Mouse (Mus musculus): ENCODE results near the gene Trabd2b. TPM values are rescaled to one million over a fixed set of nuclear protein-coding genes. Genes with fewer than 3 reads are reported as not detected.
A peak's percentile ranks its signal among the peaks of the same experiment; 100 is the strongest.

Trabd2b gene
- polyA plus RNA-seq, 1 experiment from 2014 or later = 2.4 TPM

DNA sequence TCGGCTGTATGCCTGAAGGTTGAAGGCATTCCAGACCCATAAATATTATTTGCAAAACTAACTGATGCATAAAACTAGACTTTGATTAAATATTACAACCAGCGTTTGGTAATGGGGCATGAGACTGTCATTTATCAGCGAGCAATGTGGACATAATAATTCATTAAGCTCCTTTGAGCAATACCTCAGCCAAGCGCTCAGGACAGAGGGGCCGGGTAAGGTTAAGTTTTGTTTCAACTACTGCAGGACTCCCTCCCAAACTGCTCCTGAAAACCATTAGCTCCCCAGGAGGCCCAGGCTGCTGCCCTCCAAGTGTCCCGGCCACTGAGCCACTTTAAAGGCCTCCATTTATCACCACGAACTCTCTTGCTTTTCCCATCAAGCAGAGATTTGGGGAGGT, 93.8 kb downstream of the Trabd2b start:
- Histone ChIP-seq H3K27ac (ENCODE audit: low read length) (no peak overlapping the region), H3K27me3 (replicated peaks; ENCODE audit: insufficient read depth, low read length) (no peaks in the 10 kb centered on the region)

GRCm38 (mm10) chr4:114501048-114501447, 94.5 kb downstream of the Trabd2b start:
- WGBS = 69% methylated on average over 1 of the region's 1 CpGs
- Histone ChIP-seq H3K36me3 (ENCODE audit: insufficient read depth, low read length) (no peaks in the 10 kb centered on the region), H3K4me1 (ENCODE audit: insufficient read depth, low read depth, low read length) (no peaks in the 10 kb centered on the region), H3K4me2 (replicated peaks; ENCODE audit: low read depth, low read length) (no peak overlapping the region), H3K9me3 (ENCODE audit: low read length) (no peaks in the 10 kb centered on the region), H3K9ac (replicated peaks; ENCODE audit: low read depth) (no peak overlapping the region), H3K4me3 (ENCODE audit: low read depth, low read length) (no peak overlapping the region), H3K27ac (ENCODE audit: low read length) (no peak overlapping the region), H3K27me3 (replicated peaks; ENCODE audit: insufficient read depth, low read length) (no peaks in the 10 kb centered on the region)
- DNase-seq (ENCODE audit: low spot score) (no peak), ATAC-seq (peak; percentile 37; the same call in 1 of the 2 replicates)
- TF ChIP-seq EP300 (IDR thresholded peaks at IDR 0.05) (peak; percentile 82), CTCF (IDR thresholded peaks at IDR 0.05) (no peak)

More for the DNA sequence above, 93.8 kb downstream of the Trabd2b start:
- Histone ChIP-seq H3K4me3 (ENCODE audit: low read depth, low read length) (no peak overlapping the region), H3K36me3 (ENCODE audit: insufficient read depth, low read length) (no peaks in the 10 kb centered on the region), H3K9ac (replicated peaks; ENCODE audit: low read depth) (no peak overlapping the region), H3K4me2 (replicated peaks; ENCODE audit: low read depth, low read length) (no peak overlapping the region), H3K4me1 (ENCODE audit: insufficient read depth, low read depth, low read length) (no peaks in the 10 kb centered on the region), H3K9me3 (ENCODE audit: low read length) (no peaks in the 10 kb centered on the region)
- no peak for DNase-seq (ENCODE audit: low spot score)
- no peak for ATAC-seq
- no peak for TF ChIP-seq CTCF (IDR thresholded peaks at IDR 0.05)
- no peak for TF ChIP-seq EP300 (IDR thresholded peaks at IDR 0.05)
- WGBS = 61% methylated on average over 7 of the region's 7 CpGs

- H3K4me2 ChIP-seq (replicated peaks; ENCODE audit: low read depth, low read length) = no peak overlapping the region
- DNase-seq (ENCODE audit: low spot score) (no peak), ATAC-seq (no peak)
- no peaks in the 10 kb centered on the region for H3K36me3 ChIP-seq (ENCODE audit: insufficient read depth, low read length)
- H3K9ac ChIP-seq (replicated peaks; ENCODE audit: low read depth) = no peak overlapping the region
- H3K4me3 ChIP-seq (ENCODE audit: low read depth, low read length) = no peak overlapping the region
- no peak for TF ChIP-seq CTCF (IDR thresholded peaks at IDR 0.05)
- no peak for TF ChIP-seq EP300 (IDR thresholded peaks at IDR 0.05)
- H3K27ac ChIP-seq (ENCODE audit: low read length) = no peak overlapping the region
- H3K9me3 ChIP-seq (ENCODE audit: low read length) = no peaks in the 10 kb centered on the region
- H3K27me3 ChIP-seq (replicated peaks; ENCODE audit: insufficient read depth, low read length) = no peaks in the 10 kb centered on the region
- WGBS = 87% methylated on average over 4 of the region's 4 CpGs
- no peaks in the 10 kb centered on the region for H3K4me1 ChIP-seq (ENCODE audit: insufficient read depth, low read depth, low read length)
Measured at GRCm38 (mm10) chr4:114501611-114502010, 95.1 kb downstream of the Trabd2b start.

GRCm38 (mm10) chr4:114504227-114505041, 97.9 kb downstream of the Trabd2b start:
- Histone ChIP-seq H3K9ac (replicated peaks; ENCODE audit: low read depth) (no peak overlapping the region), H3K4me1 (ENCODE audit: insufficient read depth, low read depth, low read length) (no peaks in the 10 kb centered on the region), H3K9me3 (ENCODE audit: low read length) (no peaks in the 10 kb centered on the region), H3K36me3 (ENCODE audit: insufficient read depth, low read length) (no peaks in the 10 kb centered on the region), H3K4me2 (replicated peaks; ENCODE audit: low read depth, low read length) (no peak overlapping the region), H3K27me3 (replicated peaks; ENCODE audit: insufficient read depth, low read length) (no peaks in the 10 kb centered on the region), H3K27ac (ENCODE audit: low read length) (no peak overlapping the region), H3K4me3 (ENCODE audit: low read depth, low read length) (no peak overlapping the region)
- no peak for ATAC-seq
- TF ChIP-seq EP300 (IDR thresholded peaks at IDR 0.05) (no peak), CTCF (IDR thresholded peaks at IDR 0.05) (no peak)
- 57% methylated on average over 11 of the region's 11 CpGs for WGBS
- DNase-seq (ENCODE audit: low spot score) = no peak

DNA sequence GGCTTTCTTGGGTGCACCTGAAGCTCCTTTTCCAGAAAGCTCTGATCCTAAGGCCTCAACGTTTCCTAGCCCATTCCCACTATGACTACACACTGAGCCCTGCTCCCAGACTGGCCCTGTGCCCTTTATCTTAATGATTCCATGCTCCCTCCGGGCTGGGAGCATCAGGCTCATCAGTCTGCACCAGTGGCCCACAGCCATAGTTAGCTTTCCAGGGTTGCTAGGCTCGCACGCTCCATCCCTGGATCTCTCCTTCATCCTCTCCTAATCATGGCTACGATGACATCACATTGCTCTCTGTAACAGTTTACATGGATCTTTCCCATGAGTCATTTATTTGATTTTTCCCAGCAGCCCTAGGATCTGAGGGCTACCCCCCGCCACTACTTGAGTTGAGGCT, 103.1 kb downstream of the Trabd2b start:
- no peaks in the 10 kb centered on the region for H3K4me1 ChIP-seq (ENCODE audit: insufficient read depth, low read depth, low read length)
- no peaks in the 10 kb centered on the region for H3K36me3 ChIP-seq (ENCODE audit: insufficient read depth, low read length)
- no peaks in the 10 kb centered on the region for H3K27me3 ChIP-seq (replicated peaks; ENCODE audit: insufficient read depth, low read length)
- 84% methylated on average over 6 of the region's 6 CpGs for WGBS
- no peaks in the 10 kb centered on the region for H3K9me3 ChIP-seq (ENCODE audit: low read length)
- H3K4me2 ChIP-seq (replicated peaks; ENCODE audit: low read depth, low read length) = no peak overlapping the region
- no peak overlapping the region for H3K9ac ChIP-seq (replicated peaks; ENCODE audit: low read depth)
- H3K4me3 ChIP-seq (ENCODE audit: low read depth, low read length) = no peak overlapping the region
- no peak for DNase-seq (ENCODE audit: low spot score)
- TF ChIP-seq EP300 (IDR thresholded peaks at IDR 0.05) = no peak
- no peak for TF ChIP-seq CTCF (IDR thresholded peaks at IDR 0.05)
- ATAC-seq = no peak
- no peak overlapping the region for H3K27ac ChIP-seq (ENCODE audit: low read length)

- Histone ChIP-seq H3K9ac (replicated peaks; ENCODE audit: low read depth) (no peak overlapping the region), H3K4me1 (ENCODE audit: insufficient read depth, low read depth, low read length) (no peaks in the 10 kb centered on the region), H3K27me3 (replicated peaks; ENCODE audit: insufficient read depth, low read length) (no peaks in the 10 kb centered on the region), H3K4me3 (ENCODE audit: low read depth, low read length) (no peak overlapping the region), H3K9me3 (ENCODE audit: low read length) (no peaks in the 10 kb centered on the region), H3K36me3 (ENCODE audit: insufficient read depth, low read length) (no peaks in the 10 kb centered on the region), H3K4me2 (replicated peaks; ENCODE audit: low read depth, low read length) (no peak overlapping the region), H3K27ac (ENCODE audit: low read length) (no peak overlapping the region)
- ATAC-seq (no peak), DNase-seq (ENCODE audit: low spot score) (no peak)
- WGBS = 79% methylated on average over 3 of the region's 3 CpGs
- no peak for TF ChIP-seq CTCF (IDR thresholded peaks at IDR 0.05)
- TF ChIP-seq EP300 (IDR thresholded peaks at IDR 0.05) = no peak
Measured at GRCm38 (mm10) chr4:114511649-114512048, 105.1 kb downstream of the Trabd2b start.

Measured in lung, postnatal 0 days (tissue).